Comparison of ENCODE assay signal across 10 mouse cellular contexts in the genomic region with DNA sequence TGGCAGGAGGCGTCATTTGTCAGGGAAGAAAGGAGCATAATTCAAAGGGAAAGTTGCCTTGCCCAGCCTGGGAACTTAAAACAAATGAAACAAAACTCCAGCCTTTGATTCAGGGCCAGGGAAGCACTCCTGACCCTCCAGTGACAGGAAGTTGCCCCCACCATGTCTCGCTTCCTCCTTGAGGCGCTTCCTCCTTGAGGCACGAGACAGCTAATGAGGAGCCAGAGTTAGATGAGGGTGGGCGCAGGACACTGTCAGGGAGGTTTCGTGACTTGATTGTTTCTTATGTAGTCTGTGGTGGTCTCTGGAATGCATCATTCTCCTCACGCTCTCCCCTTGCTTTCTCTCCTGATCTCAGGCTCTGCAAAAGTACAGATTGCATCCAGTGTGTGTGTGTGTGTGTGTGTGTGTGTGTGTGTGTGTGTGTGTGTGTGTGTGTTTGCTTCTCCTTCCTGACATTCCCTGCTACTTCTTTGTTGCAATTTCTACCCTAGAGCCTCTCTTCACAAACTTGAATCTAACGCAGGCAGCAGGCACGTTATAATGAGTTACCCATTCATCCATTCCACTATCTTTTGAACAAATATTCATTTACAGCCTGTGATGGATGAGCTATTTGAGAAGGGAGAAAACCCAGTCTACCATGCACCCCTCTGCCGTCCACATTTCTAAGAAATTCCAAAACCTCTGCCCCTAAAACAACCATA. TPM values are rescaled to one million over a fixed set of nuclear protein-coding genes. Genes with fewer than 3 reads are reported as not detected.
DNase-seq lines count a peak whose midpoint lies in the region; ATAC-seq and TF ChIP-seq lines count a peak whose summit lies in the region.
"Had no signal": no experiment of that assay in that cellular context is flagged by ENCODE, and none has a peak within 500 bp of the region (broad histone marks: within the 10 kb centered on the region; RNA-seq: fewer than 3 reads in every experiment).

No protein-coding gene starts in this region.

- no peaks in the 10 kb centered on the region for H3K27me3 ChIP-seq in forebrain, embryonic 15.5 days
- H3K27me3 ChIP-seq in neural tube, embryonic 15.5 days (replicated peaks): no peaks in the 10 kb centered on the region

- peaks cover 20% of the 10 kb centered on the region for H3K4me1 ChIP-seq in forebrain, embryonic 15.5 days
- peaks cover 4% of the 10 kb centered on the region for H3K4me1 ChIP-seq in lung, adult 2 months (ENCODE audit: control insufficient read depth, insufficient read depth, low read length)
- H3K4me1 ChIP-seq in neural tube, embryonic 15.5 days: peaks cover 10% of the 10 kb centered on the region

- H3K9me3 ChIP-seq in forebrain, embryonic 15.5 days: no peaks in the 10 kb centered on the region
- H3K9me3 ChIP-seq in neural tube, embryonic 15.5 days (replicated peaks): no peaks in the 10 kb centered on the region

- H3K4me2 ChIP-seq in forebrain, embryonic 15.5 days (replicated peaks): 0 out of 2 replicates have a peak overlapping the region, but pooled peaks have one; percentile 12
- peak overlapping the region; percentile 27; the same call in 1 of the 2 replicates for H3K4me2 ChIP-seq in neural tube, embryonic 15.5 days

- H3K27ac ChIP-seq in forebrain, embryonic 15.5 days (replicated peaks): peak overlapping the region; percentile 56
- no peak overlapping the region for H3K27ac ChIP-seq in neural tube, embryonic 15.5 days (replicated peaks)
- H3K27ac ChIP-seq: macrophage had no signal

- TF ChIP-seq CTCF in lung, adult 2 months (IDR thresholded peaks at IDR 0.05; ENCODE audit: insufficient read depth, low read length): no peak

- 0 out of 2 replicates have a peak overlapping the region, but pooled peaks have one; percentile 17 for H3K9ac ChIP-seq in forebrain, embryonic 15.5 days (replicated peaks)
- H3K9ac ChIP-seq in neural tube, embryonic 15.5 days (replicated peaks): no peak overlapping the region

- H3K4me3 ChIP-seq in forebrain, embryonic 15.5 days: no peak overlapping the region
- peak overlapping the region; percentile 33 for H3K4me3 ChIP-seq in lung, adult 2 months (replicated peaks; ENCODE audit: extremely low read depth, low read depth, low read length)
- H3K4me3 ChIP-seq in neural tube, embryonic 15.5 days (replicated peaks): no peak overlapping the region

- WGBS in forebrain, embryonic 15.5 days: 27% methylated on average over 10 of the region's 10 CpGs
- WGBS in lung, adult 2 months: 18% methylated on average over 10 of the region's 10 CpGs
- 40% methylated on average over 10 of the region's 10 CpGs for WGBS in neural tube, embryonic 15.5 days

- DNase-seq in layer of hippocampus, postnatal 10 days (ENCODE audit: low spot score in 2 of 2): peak; percentile 8 to 16
- no peak for DNase-seq in layer of hippocampus, adult 11-12 months (ENCODE audit: low spot score)
- DNase-seq in lung, adult 2 months: no peak
- DNase-seq in MN1 (ENCODE audit: low spot score): no peak
- no peak for DNase-seq in left cerebral cortex, adult 11 months (ENCODE audit: low spot score)
- DNase-seq in adrenal gland, adult 18-20 months (ENCODE audit: low spot score in 2 of 2): no peak
- DNase-seq: cerebellum, postnatal 14 days had no signal

- ATAC-seq in forebrain, embryonic 15.5 days (replicated peaks): peak; percentile 37
- ATAC-seq in neural tube, embryonic 15.5 days (ENCODE audit: low FRiP score): no peak

- H3K36me3 ChIP-seq in forebrain, embryonic 15.5 days: no peaks in the 10 kb centered on the region
- H3K36me3 ChIP-seq in neural tube, embryonic 15.5 days: no peaks in the 10 kb centered on the region

- no peak for TF ChIP-seq POLR2A in lung, adult 2 months (IDR thresholded peaks at IDR 0.05; ENCODE audit: borderline replicate concordance, extremely low read depth, low read depth, low read length)

RNA-seq across cellular contexts. Expression of a gene that starts 33.6 kb away (rescaled TPM):
- total RNA-seq in layer of hippocampus, postnatal 10 days (2021): 10 to 100 TPM; 25.4 to 28.9 TPM
- polyA plus RNA-seq in forebrain, embryonic 15.5 days (2015; fragmentation: Nextera tagmentation; extraction: Ambion mirVana): 30.4 and 31.5 TPM in 2 replicates
- polyA plus RNA-seq in lung, adult 2 months (2012; rRNA removed): 3.6 and 4.6 TPM in 2 replicates
- polyA plus RNA-seq in neural tube, embryonic 15.5 days (2015; fragmentation: Nextera tagmentation; extraction: Ambion mirVana): 32.4 and 33.0 TPM in 2 replicates
- 10 to 100 TPM; 56.9 TPM for total RNA-seq in adrenal gland, adult 18-20 months (2021)

RNA-seq across cellular contexts. Expression of a gene that starts 44.7 kb away (rescaled TPM):
- 100 to 1,000 TPM; 104 to 106 TPM for total RNA-seq in layer of hippocampus, postnatal 10 days (2021)
- 137 and 148 TPM in 2 replicates for polyA plus RNA-seq in forebrain, embryonic 15.5 days (2015; fragmentation: Nextera tagmentation; extraction: Ambion mirVana)
- 9.7 and 17.3 TPM in 2 replicates for polyA plus RNA-seq in lung, adult 2 months (2012; rRNA removed)
- polyA plus RNA-seq in neural tube, embryonic 15.5 days (2015; fragmentation: Nextera tagmentation; extraction: Ambion mirVana): 120 and 133 TPM in 2 replicates
- total RNA-seq in adrenal gland, adult 18-20 months (2021): 100 to 1,000 TPM; 123 to 143 TPM

Comparison
In these comparisons a context has a peak if more than half of its experiments do, and no peak if none do; other contexts are left out.
1. DNase-seq: peak in layer of hippocampus, postnatal 10 days (2 of 2); none in layer of hippocampus, adult 11-12 months (single experiment), lung, adult 2 months (single experiment), MN1 (single experiment), left cerebral cortex, adult 11 months (single experiment) and adrenal gland, adult 18-20 months (0 of 2).